Comparison of ENCODE assay signal across 9 mouse cellular contexts in the genomic region with DNA sequence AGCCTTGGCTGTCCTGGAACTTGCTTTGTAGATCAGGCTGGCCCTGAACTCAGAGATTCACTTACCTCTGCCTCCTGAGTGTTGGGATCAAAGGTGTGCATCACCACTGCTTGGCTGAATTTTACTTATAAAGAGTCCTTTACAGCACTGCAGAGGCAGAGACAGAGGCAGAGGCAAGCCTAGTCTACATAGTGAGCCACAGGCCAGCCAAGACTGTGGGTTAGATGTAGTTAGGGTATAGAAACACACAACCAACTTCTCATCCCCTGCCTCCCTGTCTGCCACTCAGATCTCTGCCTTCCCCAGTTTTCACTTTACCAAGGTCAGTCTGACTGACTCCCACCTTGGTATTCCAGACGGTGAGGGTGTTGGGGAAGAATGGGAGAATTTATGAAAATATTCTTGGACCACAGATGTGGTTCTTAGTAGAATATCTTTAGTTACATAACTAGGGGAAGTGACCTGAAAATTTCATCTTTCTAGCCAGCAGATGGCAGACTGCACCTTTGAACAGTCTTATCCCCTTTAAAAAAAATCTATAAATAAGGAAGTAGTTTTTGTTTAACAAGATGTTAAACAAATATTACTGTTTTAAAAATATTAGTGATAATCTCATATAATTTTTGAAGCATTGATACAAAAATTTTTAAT.
A peak's percentile ranks its signal among the peaks of the same experiment; 100 is the strongest.
DNase-seq lines count a peak whose midpoint lies in the region; ATAC-seq and TF ChIP-seq lines count a peak whose summit lies in the region.
"Had no signal": no experiment of that assay in that cellular context is flagged by ENCODE, and none has a peak within 500 bp of the region (broad histone marks: within the 10 kb centered on the region; RNA-seq: fewer than 3 reads in every experiment).

No protein-coding gene starts in this region.

- H3K4me2 ChIP-seq in hindbrain, embryonic 11.5 days (replicated peaks; ENCODE audit: low read depth, low read length): no peak overlapping the region
- no peak overlapping the region for H3K4me2 ChIP-seq in hindbrain, embryonic 13.5 days
- no peak overlapping the region for H3K4me2 ChIP-seq in lung, postnatal 0 days (replicated peaks; ENCODE audit: low read depth, low read length)
- H3K4me2 ChIP-seq: neural tube, embryonic 13.5 days had no signal

- 79% methylated on average over 1 of the region's 1 CpGs for WGBS in hindbrain, embryonic 11.5 days
- WGBS in hindbrain, embryonic 13.5 days: 82% methylated on average over 1 of the region's 1 CpGs
- WGBS in lung, postnatal 0 days: 46% methylated on average over 1 of the region's 1 CpGs

- TF ChIP-seq CTCF in lung, postnatal 0 days (IDR thresholded peaks at IDR 0.05): peak; percentile 51

- TF ChIP-seq EP300 in lung, postnatal 0 days (IDR thresholded peaks at IDR 0.05): no peak

- peak; percentile 39 for DNase-seq in hindbrain, embryonic 11.5 days (ENCODE audit: low spot score)
- peak; percentile 31 to 55 for DNase-seq in spleen, postnatal 36 days (ENCODE audit: low spot score in 2 of 2)
- DNase-seq in spleen, adult 12 weeks (ENCODE audit: low spot score): no peak
- DNase-seq in cerebellum, adult 9-11 months: peak; percentile 51
- peak; percentile 74 for DNase-seq in lung, postnatal 0 days (ENCODE audit: low spot score)
- DNase-seq in urinary bladder, postnatal 4 days (ENCODE audit: low spot score in 2 of 2): no peak
- no peak for DNase-seq in testis, postnatal 14 days (ENCODE audit: low spot score)

- no peak overlapping the region for H3K9ac ChIP-seq in hindbrain, embryonic 11.5 days (ENCODE audit: low read depth, low read length)
- H3K9ac ChIP-seq in hindbrain, embryonic 13.5 days: no peak overlapping the region
- no peak overlapping the region for H3K9ac ChIP-seq in lung, postnatal 0 days (replicated peaks; ENCODE audit: low read depth)
- H3K9ac ChIP-seq: neural tube, embryonic 13.5 days had no signal

- no peak overlapping the region for H3K27ac ChIP-seq in hindbrain, embryonic 11.5 days (ENCODE audit: low read depth, low read length)
- no peak overlapping the region for H3K27ac ChIP-seq in hindbrain, embryonic 13.5 days
- no peak overlapping the region for H3K27ac ChIP-seq in lung, postnatal 0 days (ENCODE audit: low read length)
- H3K27ac ChIP-seq: neural tube, embryonic 13.5 days had no signal

- no peaks in the 10 kb centered on the region for H3K36me3 ChIP-seq in hindbrain, embryonic 11.5 days (ENCODE audit: control insufficient read depth, insufficient read depth, low read length)
- peaks cover 6% of the 10 kb centered on the region; the same call in 1 of the 2 replicates for H3K36me3 ChIP-seq in hindbrain, embryonic 13.5 days
- H3K36me3 ChIP-seq in lung, postnatal 0 days (ENCODE audit: insufficient read depth, low read length): no peaks in the 10 kb centered on the region

- ATAC-seq in hindbrain, embryonic 11.5 days (ENCODE audit: low FRiP score): no peak
- no peak for ATAC-seq in hindbrain, embryonic 13.5 days (ENCODE audit: low FRiP score)
- ATAC-seq in lung, postnatal 0 days: no peak

- no peaks in the 10 kb centered on the region for H3K9me3 ChIP-seq in hindbrain, embryonic 11.5 days (ENCODE audit: control insufficient read depth, low read length)
- H3K9me3 ChIP-seq in hindbrain, embryonic 13.5 days: no peaks in the 10 kb centered on the region
- H3K9me3 ChIP-seq in lung, postnatal 0 days (ENCODE audit: low read length): no peaks in the 10 kb centered on the region
- H3K9me3 ChIP-seq: neural tube, embryonic 13.5 days had no signal

- H3K27me3 ChIP-seq in hindbrain, embryonic 11.5 days (ENCODE audit: control insufficient read depth, insufficient read depth, low read length): no peaks in the 10 kb centered on the region
- H3K27me3 ChIP-seq in hindbrain, embryonic 13.5 days: no peaks in the 10 kb centered on the region
- H3K27me3 ChIP-seq in lung, postnatal 0 days (replicated peaks; ENCODE audit: insufficient read depth, low read length): no peaks in the 10 kb centered on the region
- H3K27me3 ChIP-seq: neural tube, embryonic 13.5 days had no signal

- H3K4me3 ChIP-seq in hindbrain, embryonic 11.5 days (ENCODE audit: low read depth, low read length): no peak overlapping the region
- no peak overlapping the region for H3K4me3 ChIP-seq in hindbrain, embryonic 13.5 days
- no peak overlapping the region for H3K4me3 ChIP-seq in lung, postnatal 0 days (ENCODE audit: low read depth, low read length)
- H3K4me3 ChIP-seq: neural tube, embryonic 13.5 days had no signal

- H3K4me1 ChIP-seq in hindbrain, embryonic 11.5 days (replicated peaks; ENCODE audit: control insufficient read depth, insufficient read depth, low read length): 0 out of 2 replicates have a peak, but pooled peaks cover 2% of the 10 kb centered on the region
- H3K4me1 ChIP-seq in hindbrain, embryonic 13.5 days (replicated peaks): 0 out of 2 replicates have a peak, but pooled peaks cover 3% of the 10 kb centered on the region
- H3K4me1 ChIP-seq in lung, postnatal 0 days (ENCODE audit: insufficient read depth, low read depth, low read length): no peaks in the 10 kb centered on the region

Comparison
In these comparisons a context has a peak if more than half of its experiments do, and no peak if none do; other contexts are left out.
1. DNase-seq: peak in hindbrain, embryonic 11.5 days (single experiment), spleen, postnatal 36 days (2 of 2), cerebellum, adult 9-11 months (single experiment) and lung, postnatal 0 days (single experiment); none in spleen, adult 12 weeks (single experiment), urinary bladder, postnatal 4 days (0 of 2) and testis, postnatal 14 days (single experiment).